Mouse (Mus musculus) MEL (cell line): ENCODE measurements around the gene Nt5c2.

ENCODE experiments used
- CHD1 ChIP-seq: IDR thresholded peaks from 2 replicates; pipeline ENCODE4 v1.6.1; 2012; ENCODE audit warnings: low read depth, mild to moderate bottlenecking, inconsistent platforms, low read length, improper control_type of control experiment
- CTCF ChIP-seq, 3 experiments: IDR thresholded peaks in 2 of 3; conservative IDR thresholded peaks in 1 of 3; 2 replicates each; pipeline ENCODE4 v1.5.1; 2011 to 2012; ENCODE audit warnings: low read length in 3 of 3, low read depth in 2 of 3, mild to moderate bottlenecking in 2 of 3, improper control_type of control experiment in 1 of 3, inconsistent platforms in 1 of 3, mixed read lengths in 1 of 3, moderate library complexity in 1 of 3; ENCODE audit not compliant: control insufficient read depth in 1 of 3, insufficient read depth in 1 of 3, poor library complexity in 1 of 3, severe bottlenecking in 1 of 3
- ETS1 ChIP-seq: IDR thresholded peaks from 2 replicates; pipeline ENCODE4 v1.6.1; 2012; ENCODE audit warnings: low read depth, mild to moderate bottlenecking, inconsistent platforms, low read length, improper control_type of control experiment, moderate library complexity
- JUND ChIP-seq: IDR thresholded peaks from 2 replicates; pipeline ENCODE4 v1.6.1; 2011; ENCODE audit warnings: low read depth, mild to moderate bottlenecking, improper control_type of control experiment, low read length
- MAZ ChIP-seq: IDR thresholded peaks from 2 replicates; pipeline ENCODE4 v1.6.1; 2012; ENCODE audit warnings: low read depth, mild to moderate bottlenecking, inconsistent platforms, low read length, improper control_type of control experiment
- NRF1 ChIP-seq: IDR thresholded peaks from 2 replicates; pipeline ENCODE4 v1.6.1; 2014; ENCODE audit warnings: low read depth, mild to moderate bottlenecking, inconsistent platforms, low read length, improper control_type of control experiment, moderate library complexity; ENCODE audit not compliant: poor library complexity, insufficient read depth, severe bottlenecking
- POLR2A ChIP-seq, 2 experiments: IDR thresholded peaks; 2 replicates each; pipeline ENCODE4 v1.6.1; 2011 to 2012; ENCODE audit warnings: low read length in 2 of 2, mild to moderate bottlenecking in 2 of 2, control low read depth in 1 of 2, improper control_type of control experiment in 1 of 2, low read depth in 1 of 2, moderate library complexity in 1 of 2; ENCODE audit not compliant: control insufficient read depth in 1 of 2, insufficient read depth in 1 of 2, poor library complexity in 1 of 2
- TAL1 ChIP-seq: IDR thresholded peaks from 2 replicates; pipeline ENCODE4 v1.6.1; 2012; ENCODE audit warnings: mild to moderate bottlenecking, inconsistent platforms, low read length, moderate library complexity, mixed read lengths
- ZNF384 ChIP-seq: IDR thresholded peaks from 2 replicates; pipeline ENCODE4 v1.6.1; 2012; ENCODE audit warnings: low read depth, mild to moderate bottlenecking, inconsistent platforms, low read length, improper control_type of control experiment

DNA sequence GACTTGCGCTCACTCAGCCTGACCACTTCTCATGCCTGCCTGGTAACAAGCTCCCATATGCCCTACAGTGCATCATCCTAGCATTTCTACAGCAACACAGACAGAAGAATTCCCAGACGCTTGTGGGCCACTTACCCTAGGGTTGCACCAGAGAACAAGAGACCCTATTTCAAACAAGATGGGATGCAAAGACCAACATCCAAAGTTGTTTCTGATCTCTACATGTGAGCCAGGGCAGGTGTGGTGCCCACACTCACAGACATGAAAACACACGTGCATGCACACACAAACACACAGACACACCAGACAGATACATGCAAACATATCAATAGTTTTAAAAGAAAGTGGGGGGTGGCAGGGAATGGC, 24.8 kb downstream of the Nt5c2 start:
- TF ChIP-seq TAL1, result no peak; the same call in 1 of the 2 replicates
- TF ChIP-seq CHD1, result peak; percentile 95; the same call in 1 of the 2 replicates
- TF ChIP-seq POLR2A (IDR thresholded peaks at IDR 0.05; ENCODE audit: control insufficient read depth in 1 of 2, insufficient read depth in 1 of 2, low read depth in 1 of 2, low read length in 2 of 2, poor library complexity in 1 of 2), result no peak
- TF ChIP-seq NRF1, result no peak
- TF ChIP-seq CTCF (IDR thresholded peaks at IDR 0.05 in 2 of 3, conservative IDR thresholded peaks at IDR 0.05 in 1 of 3; ENCODE audit: control insufficient read depth in 1 of 3, insufficient read depth in 1 of 3, low read depth in 2 of 3, low read length in 3 of 3, poor library complexity in 1 of 3, severe bottlenecking in 1 of 3), result no peak
- no peak for TF ChIP-seq ZNF384
- TF ChIP-seq JUND, result no peak
- TF ChIP-seq ETS1, result no peak
- no peak; the same call in 1 of the 2 replicates for TF ChIP-seq MAZ
